Mouse (Mus musculus) thymus, adult 18-20 months (tissue): ENCODE data around the gene Ccnt1.

ENCODE experiments used
- DNase-seq, 2 experiments: peaks; one replicate each; pipeline ENCODE4 v3.0.0; 2022; ENCODE audit warnings: mixed read lengths in 2 of 2

Gene Ccnt1

DNA sequence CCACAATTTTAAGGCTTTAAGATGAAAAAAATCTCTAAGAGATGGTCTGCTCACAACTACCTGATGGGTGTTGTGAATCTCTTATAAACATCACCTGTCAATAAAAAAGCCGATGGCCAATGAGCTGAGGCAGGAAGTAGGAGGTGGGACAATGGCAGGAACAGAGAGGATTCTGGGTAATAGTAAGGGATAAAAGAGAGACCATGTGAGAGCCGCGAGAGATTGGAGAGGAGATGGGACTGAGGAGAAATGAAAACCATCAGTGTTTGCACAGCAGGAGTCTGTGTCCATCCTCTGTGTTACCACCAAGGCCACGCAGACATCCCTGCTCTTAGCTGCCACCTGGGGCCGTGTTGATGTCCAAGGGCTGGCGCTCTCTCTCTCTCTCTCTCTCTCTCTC, 63.4 kb downstream of the Ccnt1 start:
- no peak for DNase-seq

- DNase-seq, result no peak
These were observed 64.3 kb downstream of the Ccnt1 start for GRCm38 (mm10) chr15:98506253-98506957.

DNA sequence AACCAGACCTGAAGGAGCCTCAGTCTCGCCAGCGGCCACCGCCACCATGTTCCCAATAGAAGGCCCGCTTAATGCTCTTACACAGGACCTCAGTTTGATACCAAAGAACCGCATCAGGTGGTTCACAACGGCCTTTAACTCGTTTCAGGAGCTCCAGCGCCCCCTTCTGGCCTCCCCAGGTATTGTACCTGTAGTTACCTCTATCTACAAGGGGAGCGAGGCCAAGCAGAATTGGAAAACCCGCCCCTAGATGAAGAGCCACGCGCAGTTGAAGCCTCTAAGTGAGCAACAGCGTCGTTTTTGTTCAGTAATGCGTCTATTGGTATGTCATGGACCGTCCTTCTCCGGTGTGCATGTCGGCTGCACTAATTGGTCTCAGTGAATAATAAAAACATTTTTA, 66.2 kb downstream of the Ccnt1 start:
- DNase-seq, result peak; percentile 50 to 66

DNA sequence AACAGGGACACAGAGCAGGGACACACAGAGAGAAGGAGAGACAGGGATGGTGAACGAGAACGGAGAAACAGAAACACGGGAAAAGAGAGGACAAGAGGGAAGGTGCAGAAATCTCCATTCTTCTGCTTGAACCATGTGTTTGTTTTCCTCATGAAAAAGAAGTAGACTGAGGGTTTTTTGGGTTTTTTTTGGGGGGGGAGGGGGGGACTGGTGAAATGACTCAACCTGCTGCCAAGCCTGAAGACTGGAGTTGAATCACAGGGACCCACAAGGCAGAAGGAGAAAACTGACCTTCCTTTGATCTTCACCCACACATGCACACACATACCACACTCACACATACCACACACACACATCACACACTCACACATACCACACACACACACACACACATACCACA, 67.4 kb downstream of the Ccnt1 start:
- DNase-seq, result no peak

GRCm38 (mm10) chr15:98497631-98498030, 73.1 kb downstream of the Ccnt1 start:
- DNase-seq, result no peak

- no peak for DNase-seq
These were observed 78.6 kb downstream of the Ccnt1 start, which contains the start of gene Olfr279 for GRCm38 (mm10) chr15:98492102-98492501. Gene Olfr279 (plus strand): TSS chr15:98492402.

- no peak for DNase-seq
These were observed 79.4 kb downstream of the Ccnt1 start for GRCm38 (mm10) chr15:98491332-98491731.
